Mouse (Mus musculus): ENCODE results near the gene Slc5a4b. TPM values are rescaled to one million over a fixed set of nuclear protein-coding genes. Genes with fewer than 3 reads are reported as not detected.

Slc5a4b gene
- total RNA-seq, 2 experiments from 2014 or later = not detected

DNA sequence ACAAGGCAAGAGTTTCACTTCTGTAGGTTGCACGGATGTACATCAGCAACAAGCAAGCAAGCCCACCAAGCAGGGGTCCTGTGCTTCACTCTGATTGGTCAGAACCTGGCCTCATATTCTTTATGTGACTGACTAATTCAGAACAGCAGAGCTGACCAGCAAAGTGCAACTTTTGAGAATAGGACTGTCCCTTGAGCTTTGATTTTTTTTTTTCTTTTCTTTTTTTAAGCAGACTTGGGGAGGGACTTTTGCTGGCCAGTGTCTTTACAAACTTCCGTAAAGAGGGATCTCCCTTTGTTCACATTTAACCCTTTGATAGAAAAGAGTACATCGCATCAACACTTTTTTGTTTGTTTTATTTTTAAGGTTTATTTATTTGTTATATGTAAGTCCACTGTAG is 100.9 kb downstream of the Slc5a4b start:
- no peak for ATAC-seq (replicated peaks; ENCODE audit: low FRiP score, poor library complexity, severe bottlenecking)

Other genes starting within 250 kb of the Slc5a4b start
- gene Derl3, start 217.5 kb downstream of the Slc5a4b start, total RNA-seq (2015; ENCODE audit: low replicate concordance) = not detected in 2 replicates
- gene Derl3, start 217.5 kb downstream of the Slc5a4b start, total RNA-seq (2017; ENCODE audit: low replicate concordance) = not detected in 2 replicates
- 50.1 and 67.9 TPM in 2 replicates for gene Smarcb1, start 189.3 kb downstream of the Slc5a4b start, total RNA-seq (2015; ENCODE audit: low replicate concordance)
- 32.1 and 39.3 TPM in 2 replicates for gene Smarcb1, start 189.3 kb downstream of the Slc5a4b start, total RNA-seq (2017; ENCODE audit: low replicate concordance)
- gene Chchd10, start 177.8 kb downstream of the Slc5a4b start, total RNA-seq (2015; ENCODE audit: low replicate concordance) = 101 and 127 TPM in 2 replicates
- gene Chchd10, start 177.8 kb downstream of the Slc5a4b start, total RNA-seq (2017; ENCODE audit: low replicate concordance) = 40.2 and 60.3 TPM in 2 replicates
- 0.72 TPM in 1 of 2 replicates, not detected in the other for gene Mmp11, start 174.5 kb downstream of the Slc5a4b start, total RNA-seq (2015; ENCODE audit: low replicate concordance)
- 0.68 TPM in 1 of 2 replicates, not detected in the other for gene Mmp11, start 174.5 kb downstream of the Slc5a4b start, total RNA-seq (2017; ENCODE audit: low replicate concordance)
- 525 and 583 TPM in 2 replicates for gene Gm867, start 170.3 kb downstream of the Slc5a4b start, total RNA-seq (2015; ENCODE audit: low replicate concordance)
- 86.0 and 101 TPM in 2 replicates for gene Gm867, start 170.3 kb downstream of the Slc5a4b start, total RNA-seq (2017; ENCODE audit: low replicate concordance)
- 85.1 and 89.7 TPM in 2 replicates for gene Vpreb3, start 167.9 kb downstream of the Slc5a4b start, total RNA-seq (2015; ENCODE audit: low replicate concordance)
- gene Vpreb3, start 167.9 kb downstream of the Slc5a4b start, total RNA-seq (2017; ENCODE audit: low replicate concordance) = 31.5 and 39.7 TPM in 2 replicates
- gene Gm5134, start 156.4 kb downstream of the Slc5a4b start, total RNA-seq (2015; ENCODE audit: low replicate concordance) = not detected in 2 replicates
- not detected in 2 replicates for gene Gm5134, start 156.4 kb downstream of the Slc5a4b start, total RNA-seq (2017; ENCODE audit: low replicate concordance)
- gene Zfp280b, start 78.3 kb downstream of the Slc5a4b start, total RNA-seq (2015; ENCODE audit: low replicate concordance) = 10.1 and 12.3 TPM in 2 replicates
- gene Zfp280b, start 78.3 kb downstream of the Slc5a4b start, total RNA-seq (2017; ENCODE audit: low replicate concordance) = 3.0 and 3.7 TPM in 2 replicates
- gene Slc5a4a, start 36.5 kb upstream of the Slc5a4b start, total RNA-seq (2015; ENCODE audit: low replicate concordance) = not detected in 2 replicates
- not detected in 2 replicates for gene Slc5a4a, start 36.5 kb upstream of the Slc5a4b start, total RNA-seq (2017; ENCODE audit: low replicate concordance)
- gene Prmt2, start 126.9 kb upstream of the Slc5a4b start, total RNA-seq (2015; ENCODE audit: low replicate concordance) = 2.2 TPM in 1 of 2 replicates, not detected in the other
- 0.77 TPM in 1 of 2 replicates, not detected in the other for gene Prmt2, start 126.9 kb upstream of the Slc5a4b start, total RNA-seq (2017; ENCODE audit: low replicate concordance)
- not detected in 2 replicates for gene S100b, start 142.9 kb upstream of the Slc5a4b start, total RNA-seq (2015; ENCODE audit: low replicate concordance)
- gene S100b, start 142.9 kb upstream of the Slc5a4b start, total RNA-seq (2017; ENCODE audit: low replicate concordance) = not detected in 2 replicates
- gene Dip2a, start 234.3 kb upstream of the Slc5a4b start, total RNA-seq (2015; ENCODE audit: low replicate concordance) = 0.36 and 0.42 TPM in 2 replicates
- 0.76 and 2.1 TPM in 2 replicates for gene Dip2a, start 234.3 kb upstream of the Slc5a4b start, total RNA-seq (2017; ENCODE audit: low replicate concordance)

Measured in erythroid progenitor cell, adult 5-6 weeks (primary cell).